Mouse (Mus musculus) liver, embryonic 13.5 days (tissue): Measurements from ENCODE around the gene Ensa. TPM values are rescaled to one million over a fixed set of nuclear protein-coding genes. Genes with fewer than 3 reads are reported as not detected.
"Not testable (repeated sequence)": the region's sequence is repeated elsewhere in the genome, so short reads cannot be mapped to it uniquely, and the experiment has no call there.

ENCODE experiments used
- ATAC-seq: fragments of 200-750 bp; cut with Nextera tagmentation; 2 replicates; pipeline ENCODE4 v1.8.0; 2017; ENCODE audit warnings: low read depth, mild to moderate bottlenecking, moderate number of reproducible peaks, moderate library complexity
- DNase-seq: peaks from one replicate; pipeline ENCODE4 v3.0.0; 2022
- H3K27ac ChIP-seq: fragments of 300-500 bp; sonication (generic); 2 replicates; pipeline ENCODE4 v1.5.1; 2015; ENCODE audit warnings: moderate library complexity, mild to moderate bottlenecking, inconsistent platforms
- H3K27me3 ChIP-seq: fragments of 300-500 bp; sonication (generic); 2 replicates; pipeline ENCODE4 v1.6.1; 2015; ENCODE audit warnings: mild to moderate bottlenecking, inconsistent platforms
- H3K36me3 ChIP-seq: fragments of 300-500 bp; sonication (generic); 2 replicates; pipeline ENCODE4 v1.6.1; 2015; ENCODE audit warnings: mild to moderate bottlenecking, inconsistent platforms
- H3K4me1 ChIP-seq: fragments of 300-500 bp; sonication (generic); replicated peaks from 2 replicates; pipeline ENCODE4 v1.6.1; 2015; ENCODE audit warnings: inconsistent platforms
- H3K4me2 ChIP-seq: fragments of 300-500 bp; sonication (generic); 2 replicates; pipeline ENCODE4 v1.6.1; 2015; ENCODE audit warnings: inconsistent platforms, mild to moderate bottlenecking, moderate library complexity
- H3K4me3 ChIP-seq: fragments of 300-500 bp; sonication (generic); replicated peaks from 2 replicates; pipeline ENCODE4 v1.5.1; 2015; ENCODE audit warnings: mild to moderate bottlenecking, inconsistent platforms
- H3K9ac ChIP-seq: fragments of 300-500 bp; sonication (generic); 2 replicates; pipeline ENCODE4 v1.6.1; 2015; ENCODE audit warnings: mild to moderate bottlenecking, inconsistent platforms
- H3K9me3 ChIP-seq: fragments of 300-500 bp; sonication (generic); replicated peaks from 2 replicates; pipeline ENCODE4 v1.6.1; 2016; ENCODE audit warnings: inconsistent platforms
- WGBS: fragments of 180-500 bp; shearing (Covaris S2); methylation state at CpG from one replicate; pipeline ENCODE4 v1.1.7; 2015; ENCODE audit not compliant: insufficient replicate concordance; 5-methylcytosine and 5-hydroxymethylcytosine counted together
- polyA plus RNA-seq: library from polyadenylated mRNA; unstranded; fragments of >200 nt; fragmentation: Nextera tagmentation; extraction: Ambion mirVana; gene quantifications from 2 replicates; pipeline ENCODE4 v1.2.1, GENCODE M21; 2015

Gene Ensa
- polyA plus RNA-seq, 1 experiment from 2014 or later = 33.4 TPM

DNA sequence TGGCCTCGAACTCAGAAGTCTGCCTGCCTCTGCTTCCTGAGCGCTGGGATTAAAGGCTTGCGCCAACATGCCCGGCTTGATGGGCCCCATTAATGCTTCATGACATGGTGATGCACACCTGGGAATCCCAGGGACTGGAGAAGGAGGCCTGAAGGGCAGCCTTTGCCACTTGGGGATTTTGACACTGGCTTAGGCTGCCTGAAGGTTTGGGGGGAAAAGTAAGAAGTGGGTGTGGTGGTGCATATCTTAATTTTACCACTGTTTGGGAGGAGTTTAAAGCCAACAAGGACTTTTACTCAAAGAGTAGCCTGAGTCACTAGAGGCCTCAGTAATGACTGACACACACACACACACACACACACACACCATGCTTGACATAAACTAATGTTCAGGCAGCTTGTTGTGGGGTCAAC, 40.2 kb downstream of the Ensa start:
- Histone ChIP-seq H3K4me1 (peaks cover 97% of the 10 kb centered on the region), H3K4me2 (peak overlapping the region; percentile 49), H3K4me3 (peak overlapping the region; percentile 3), H3K9ac (peak overlapping the region; percentile 49), H3K27me3 (no peaks in the 10 kb centered on the region), H3K9me3 (no peaks in the 10 kb centered on the region), H3K27ac (peak overlapping the region; percentile 88), H3K36me3 (peaks cover 72% of the 10 kb centered on the region)
- no peak for DNase-seq
- ATAC-seq = peak; percentile 57
- 72% methylated on average over 4 of the region's 4 CpGs for WGBS

DNA sequence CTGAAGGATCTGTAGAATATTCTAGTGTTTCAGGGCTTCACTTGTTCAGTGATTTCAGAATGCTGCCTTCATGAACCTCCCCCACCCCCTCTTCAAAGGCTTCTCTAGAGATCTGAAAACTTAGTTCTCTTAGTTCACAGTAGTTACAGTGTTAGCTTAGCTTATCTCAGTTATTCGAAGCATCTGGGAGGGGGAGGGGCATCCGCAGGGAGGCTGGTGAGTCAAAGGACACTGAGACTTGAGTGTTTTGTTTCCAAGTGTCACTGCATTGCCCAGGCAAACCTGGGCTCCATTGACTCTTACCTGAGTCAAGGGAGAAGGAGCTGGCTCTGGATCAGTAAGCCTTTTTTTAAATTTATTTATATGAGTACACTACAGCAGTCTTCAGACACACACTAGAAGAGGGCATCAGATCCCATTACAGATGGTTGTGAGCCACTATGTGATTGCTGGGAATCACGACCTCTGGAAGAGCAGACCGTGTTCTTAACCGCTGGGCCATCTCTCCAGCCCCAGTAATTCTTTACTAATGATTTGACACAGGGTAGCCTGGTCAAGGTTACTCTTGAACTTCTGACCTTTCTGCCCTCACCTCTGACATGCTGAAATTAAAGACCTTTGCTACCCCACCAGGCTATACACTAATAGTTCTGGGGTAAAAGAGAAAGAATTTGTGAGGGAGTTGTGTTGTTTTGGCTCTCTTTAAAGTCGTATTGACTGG, 41.5 kb downstream of the Ensa start:
- peaks cover 95% of the 10 kb centered on the region for H3K4me1 ChIP-seq
- WGBS = 37% methylated on average over 6 of the region's 6 CpGs
- no peaks in the 10 kb centered on the region for H3K27me3 ChIP-seq
- H3K27ac ChIP-seq = peak overlapping the region; percentile 88
- ATAC-seq = peak; percentile 73
- H3K4me2 ChIP-seq = peak overlapping the region; percentile 49
- H3K9ac ChIP-seq = peak overlapping the region; percentile 49
- 0 out of 2 replicates have a peak overlapping the region, but pooled peaks have one; percentile 1 for H3K4me3 ChIP-seq
- H3K36me3 ChIP-seq = peaks cover 63% of the 10 kb centered on the region
- H3K9me3 ChIP-seq = no peaks in the 10 kb centered on the region
- DNase-seq = peak; percentile 83

DNA sequence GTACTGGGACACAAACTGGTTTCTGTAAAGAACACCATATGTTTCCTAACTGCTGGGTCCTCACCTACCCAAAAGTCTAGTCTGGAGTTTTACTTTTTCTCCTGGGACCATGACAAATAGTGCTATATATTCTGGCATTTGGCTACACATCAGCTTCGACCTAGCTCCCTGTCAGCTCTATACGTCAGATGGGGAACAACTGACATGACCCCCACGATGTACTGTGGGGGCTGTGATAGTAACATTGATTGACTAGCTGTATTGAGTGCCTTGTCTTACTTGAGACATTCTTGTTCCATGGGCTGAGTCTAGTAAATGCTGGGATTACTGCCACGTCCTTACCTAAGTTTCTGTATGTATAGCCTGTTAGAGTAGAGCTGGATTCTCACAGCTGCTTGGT, 42.7 kb downstream of the Ensa start:
- Histone ChIP-seq H3K4me1 (peaks cover 95% of the 10 kb centered on the region), H3K27me3 (no peaks in the 10 kb centered on the region), H3K9ac (peak overlapping the region; percentile 37; the same call in 1 of the 2 replicates), H3K4me3 (no peak overlapping the region), H3K9me3 (no peaks in the 10 kb centered on the region), H3K36me3 (peaks cover 60% of the 10 kb centered on the region), H3K4me2 (0 out of 2 replicates have a peak overlapping the region, but pooled peaks have one; percentile 0), H3K27ac (peak overlapping the region; percentile 88)
- ATAC-seq (no peak), DNase-seq (no peak)
- WGBS = 58% methylated on average over 4 of the region's 4 CpGs

DNA sequence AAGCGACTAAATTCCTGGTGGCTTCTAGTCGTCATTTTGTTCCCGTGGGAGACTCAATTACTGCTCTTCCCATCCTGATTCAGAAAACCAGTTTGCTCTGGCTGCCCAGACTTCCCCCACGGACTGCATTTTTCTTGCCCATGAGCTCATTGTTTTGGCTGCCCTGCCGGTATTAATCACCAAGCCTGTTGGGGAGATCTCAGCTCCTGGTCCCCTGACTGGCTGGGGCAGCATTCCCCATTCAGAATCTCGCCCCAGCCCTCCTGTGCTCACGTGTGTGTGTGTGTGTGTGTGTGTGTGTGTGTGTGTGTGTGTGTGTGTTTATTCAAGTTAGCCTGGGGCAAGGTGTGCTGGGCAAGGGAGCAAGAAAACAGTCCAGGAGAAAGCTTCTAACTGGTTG, 43.2 kb downstream of the Ensa start:
- 0 out of 2 replicates have a peak overlapping the region, but pooled peaks have one; percentile 0 for H3K4me2 ChIP-seq
- H3K4me3 ChIP-seq = no peak overlapping the region
- ATAC-seq = no peak
- peak overlapping the region; percentile 37 for H3K9ac ChIP-seq
- H3K4me1 ChIP-seq = peaks cover 95% of the 10 kb centered on the region
- H3K27me3 ChIP-seq = no peaks in the 10 kb centered on the region
- H3K36me3 ChIP-seq = peaks cover 56% of the 10 kb centered on the region
- DNase-seq = no peak
- WGBS = 49% methylated on average over 7 of the region's 7 CpGs
- peak overlapping the region; percentile 88 for H3K27ac ChIP-seq
- H3K9me3 ChIP-seq = no peaks in the 10 kb centered on the region

DNA sequence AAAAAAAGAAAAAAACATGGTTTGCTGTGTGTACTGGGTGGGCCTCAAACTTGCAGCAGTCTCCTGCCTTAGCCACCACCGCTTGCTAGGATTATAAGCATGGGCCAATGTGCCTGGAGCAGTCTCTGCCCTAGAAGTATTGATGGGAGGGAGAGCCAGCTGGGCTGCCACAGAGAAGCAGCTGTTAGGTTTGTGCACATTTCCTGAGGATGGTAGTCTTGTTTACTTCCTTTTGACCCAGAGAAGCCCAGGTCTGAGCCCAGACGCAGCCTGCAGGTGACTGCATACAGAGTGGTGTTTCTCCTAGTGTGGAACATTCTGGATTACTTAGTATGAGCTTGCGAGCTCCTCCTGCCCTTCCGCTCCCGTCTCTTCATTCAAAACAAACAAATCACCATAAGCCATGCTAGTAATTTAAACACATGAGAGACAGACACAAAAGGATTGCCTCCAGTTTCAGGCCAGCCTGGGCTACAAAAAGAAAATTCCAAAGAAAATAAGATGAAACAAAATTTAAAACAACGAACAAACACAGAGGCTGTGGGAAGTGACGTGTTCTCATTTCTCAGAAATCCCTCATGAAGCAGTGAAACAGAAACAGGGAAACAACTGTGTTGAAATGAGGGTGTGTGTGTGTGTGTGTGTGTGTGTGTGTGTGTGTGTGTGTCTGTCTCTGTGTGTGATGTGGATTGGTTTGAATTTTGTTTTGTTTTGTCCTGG, 44.0 kb downstream of the Ensa start:
- Histone ChIP-seq H3K4me2 (no peak overlapping the region), H3K4me3 (no peak overlapping the region), H3K9me3 (no peaks in the 10 kb centered on the region), H3K9ac (0 out of 2 replicates have a peak overlapping the region, but pooled peaks have one; percentile 22), H3K36me3 (peaks cover 56% of the 10 kb centered on the region), H3K4me1 (peaks cover 95% of the 10 kb centered on the region), H3K27ac (peak overlapping the region; percentile 88), H3K27me3 (no peaks in the 10 kb centered on the region)
- ATAC-seq (no peak), DNase-seq (no peak)
- whole genome bisulfite sequencing = 72% methylated on average over 7 of the region's 7 CpGs

DNA sequence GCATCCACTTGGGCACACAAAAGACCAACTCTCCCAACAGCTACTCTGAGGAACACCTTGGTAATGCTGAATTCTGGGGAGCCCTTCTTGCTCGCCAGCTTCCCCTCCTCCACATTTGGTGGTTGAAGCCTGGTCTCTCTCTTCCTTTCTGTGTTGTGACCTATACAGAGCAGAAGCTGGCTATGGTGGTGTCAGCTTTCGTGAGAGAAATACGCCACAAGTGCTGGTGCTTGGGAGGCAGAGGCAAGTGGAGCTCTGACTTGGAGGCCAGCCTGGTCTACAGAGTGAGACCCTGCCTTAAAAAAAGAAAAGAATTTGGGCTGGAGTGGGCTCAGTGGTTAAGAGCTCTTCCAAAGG, 44.5 kb downstream of the Ensa start:
- H3K9me3 ChIP-seq = no peaks in the 10 kb centered on the region
- peaks cover 94% of the 10 kb centered on the region for H3K4me1 ChIP-seq
- no peak overlapping the region for H3K4me3 ChIP-seq
- WGBS = 75% methylated on average over 3 of the region's 3 CpGs
- no peak overlapping the region for H3K9ac ChIP-seq
- ATAC-seq (no peak), DNase-seq (no peak)
- no peaks in the 10 kb centered on the region for H3K27me3 ChIP-seq
- no peak overlapping the region for H3K4me2 ChIP-seq
- peaks cover 51% of the 10 kb centered on the region for H3K36me3 ChIP-seq
- H3K27ac ChIP-seq = peak overlapping the region; percentile 88

DNA sequence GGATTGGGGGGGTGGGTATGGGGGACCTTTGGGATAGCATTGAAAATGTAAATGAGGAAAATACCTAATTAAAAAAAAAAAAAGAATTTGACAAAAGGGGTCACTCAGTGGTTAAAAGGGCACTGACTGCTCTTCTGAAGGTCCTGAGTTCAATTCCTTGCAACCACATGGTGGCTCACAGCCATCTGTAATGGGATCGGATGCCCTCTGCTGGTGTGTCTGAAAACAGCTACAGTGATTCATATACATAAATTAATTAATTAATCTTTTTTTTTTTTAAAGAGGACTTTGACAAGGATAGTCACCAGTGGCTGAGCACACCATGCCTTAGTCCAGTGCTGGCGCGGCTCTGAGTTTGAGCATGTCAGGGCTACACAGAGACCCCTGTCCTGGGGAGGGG, 45.6 kb downstream of the Ensa start:
- Histone ChIP-seq H3K4me1 (peaks cover 94% of the 10 kb centered on the region), H3K36me3 (peaks cover 39% of the 10 kb centered on the region)
- not testable (repeated sequence) for H3K4me3 ChIP-seq, H3K9me3 ChIP-seq, H3K4me2 ChIP-seq, DNase-seq, ATAC-seq, H3K27me3 ChIP-seq, H3K9ac ChIP-seq, H3K27ac ChIP-seq
- 87% methylated on average over 3 of the region's 3 CpGs for WGBS

DNA sequence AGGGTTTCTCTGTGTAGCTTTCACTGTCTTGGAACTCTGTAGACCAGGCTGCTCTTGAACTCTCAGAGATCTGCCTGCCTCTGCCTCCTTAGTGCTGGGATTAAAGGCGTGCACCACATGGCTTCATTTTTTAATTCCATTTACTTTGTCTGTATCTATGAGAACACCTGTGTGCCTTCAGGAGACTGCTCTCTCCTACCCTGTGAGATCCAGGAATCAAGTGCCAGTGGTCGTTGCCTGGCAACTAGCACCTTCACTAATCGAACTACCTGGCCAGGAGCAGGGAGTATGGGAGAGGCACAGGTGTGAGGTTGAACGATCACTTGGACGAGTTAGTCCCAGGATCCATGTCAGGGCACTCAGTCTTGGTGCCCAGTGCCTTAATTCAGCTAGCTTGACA, 46.4 kb downstream of the Ensa start:
- H3K9me3 ChIP-seq = no peaks in the 10 kb centered on the region
- H3K9ac ChIP-seq = peak overlapping the region; percentile 87; the same call in 1 of the 2 replicates
- WGBS = 76% methylated on average over 5 of the region's 5 CpGs
- H3K27ac ChIP-seq = peak overlapping the region; percentile 99
- H3K36me3 ChIP-seq = peaks cover 38% of the 10 kb centered on the region
- H3K4me1 ChIP-seq = peaks cover 94% of the 10 kb centered on the region
- no peak overlapping the region for H3K4me2 ChIP-seq
- no peaks in the 10 kb centered on the region for H3K27me3 ChIP-seq
- ATAC-seq (no peak), DNase-seq (no peak)
- no peak overlapping the region for H3K4me3 ChIP-seq

DNA sequence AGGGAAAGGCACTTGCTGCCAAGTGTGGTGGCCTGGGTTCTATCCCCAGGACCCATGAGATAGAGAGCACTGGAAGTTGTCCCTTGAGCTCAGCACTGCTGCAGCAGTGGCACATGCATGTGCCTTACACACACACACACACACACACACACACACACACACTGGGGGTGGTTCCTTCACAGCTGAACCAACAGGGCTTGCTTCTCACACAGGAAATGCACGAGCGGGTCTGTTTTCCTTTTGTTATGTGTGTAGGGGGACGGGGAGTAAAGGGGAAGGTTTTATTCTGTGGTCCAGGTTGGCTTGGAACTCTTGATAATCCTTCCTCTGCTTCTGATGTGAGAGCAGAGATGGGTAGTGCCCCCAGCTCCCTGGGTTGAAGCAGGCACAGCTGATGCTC, 47.7 kb downstream of the Ensa start:
- Histone ChIP-seq H3K9me3 (no peaks in the 10 kb centered on the region), H3K9ac (peak overlapping the region; percentile 87), H3K4me3 (no peak overlapping the region), H3K4me2 (peak overlapping the region; percentile 83), H3K36me3 (peaks cover 38% of the 10 kb centered on the region), H3K4me1 (peaks cover 94% of the 10 kb centered on the region), H3K27ac (peak overlapping the region; percentile 99), H3K27me3 (no peaks in the 10 kb centered on the region)
- DNase-seq (no peak), ATAC-seq (no peak)
- WGBS = 36% methylated on average over 3 of the region's 3 CpGs

DNA sequence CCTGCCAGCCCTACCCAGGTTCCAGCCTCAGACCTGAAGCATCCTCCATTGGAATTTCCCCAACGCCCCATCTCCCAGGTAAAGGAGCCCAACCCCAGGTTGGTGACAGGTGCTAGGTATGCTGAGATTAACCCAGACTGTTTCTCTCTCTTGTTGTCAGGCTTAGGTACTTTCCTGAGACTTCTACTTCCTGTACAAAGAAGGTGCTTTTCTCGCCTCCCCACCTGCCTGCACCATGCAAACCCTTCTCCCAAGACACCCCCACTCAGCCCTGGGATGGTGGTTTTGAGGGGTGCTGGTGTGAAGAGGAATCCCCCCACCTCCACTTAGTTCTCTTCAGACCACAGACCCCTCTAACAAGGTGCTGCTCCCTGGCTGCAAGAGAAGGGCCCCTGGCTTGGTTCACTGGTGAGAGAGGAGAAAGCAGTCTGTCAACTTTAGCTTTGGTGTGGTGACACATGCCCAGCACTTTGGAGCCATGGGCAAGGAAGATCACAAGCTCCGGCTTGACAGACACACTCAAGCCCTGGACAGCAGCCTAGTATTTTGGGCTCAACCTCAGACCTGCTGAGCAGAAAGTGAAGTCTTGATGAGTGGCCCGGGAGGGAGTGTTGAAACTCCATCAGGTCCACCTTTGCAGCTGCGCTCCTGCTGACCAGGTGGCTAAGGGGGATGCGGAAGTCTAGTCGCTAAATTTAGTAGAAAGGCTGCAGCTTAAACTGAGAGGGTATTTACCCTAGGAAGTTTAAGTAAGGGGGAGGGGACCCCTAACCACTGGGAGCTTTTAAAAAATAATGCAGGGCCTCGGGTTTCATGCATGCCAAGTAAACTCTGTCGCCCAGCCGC, 48.3 kb downstream of the Ensa start:
- Histone ChIP-seq H3K4me2 (peak overlapping the region; percentile 83), H3K9me3 (no peaks in the 10 kb centered on the region), H3K4me3 (peak overlapping the region; percentile 50), H3K9ac (peak overlapping the region; percentile 87), H3K4me1 (peaks cover 93% of the 10 kb centered on the region), H3K36me3 (peaks cover 36% of the 10 kb centered on the region), H3K27me3 (no peaks in the 10 kb centered on the region), H3K27ac (peak overlapping the region; percentile 99)
- WGBS = 51% methylated on average over 10 of the region's 10 CpGs
- ATAC-seq (no peak), DNase-seq (no peak)

DNA sequence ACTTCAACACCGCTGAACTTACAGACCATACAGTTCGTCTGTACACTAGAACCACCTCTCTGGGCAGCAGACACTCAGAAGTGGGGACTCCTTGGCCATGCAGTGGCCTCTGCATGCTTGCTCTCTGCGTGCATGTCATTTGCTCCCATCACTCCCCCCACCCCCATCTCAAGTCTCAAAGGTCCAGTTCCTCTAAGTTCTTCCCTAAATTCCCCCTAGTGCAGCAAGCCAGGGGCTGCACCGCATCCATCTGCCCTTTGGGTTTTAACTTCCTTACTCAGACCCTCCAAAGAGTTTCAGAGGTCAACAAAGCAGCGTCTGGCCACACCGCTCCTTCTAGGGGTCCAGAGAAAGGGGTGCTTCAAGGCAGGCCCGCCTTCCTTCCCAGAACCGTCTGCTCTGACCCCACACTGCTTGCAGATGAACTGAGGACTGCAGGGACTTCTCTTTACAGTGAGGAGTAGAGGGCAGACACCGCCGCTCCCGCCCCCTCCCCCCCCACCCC, 49.0 kb downstream of the Ensa start:
- no peaks in the 10 kb centered on the region for H3K9me3 ChIP-seq
- 12% methylated on average over 11 of the region's 11 CpGs for WGBS
- peak overlapping the region; percentile 99 for H3K27ac ChIP-seq
- peak overlapping the region; percentile 83 for H3K4me2 ChIP-seq
- DNase-seq = no peak
- peak overlapping the region; percentile 50 for H3K4me3 ChIP-seq
- peak overlapping the region; percentile 87 for H3K9ac ChIP-seq
- ATAC-seq = no peak
- H3K27me3 ChIP-seq = no peaks in the 10 kb centered on the region
- H3K4me1 ChIP-seq = peaks cover 86% of the 10 kb centered on the region
- peaks cover 31% of the 10 kb centered on the region for H3K36me3 ChIP-seq
